Mouse (Mus musculus): ENCODE measurements around the gene Rere. TPM values are rescaled to one million over a fixed set of nuclear protein-coding genes. Genes with fewer than 3 reads are reported as not detected.

Rere gene
- polyA plus RNA-seq (2012; rRNA removed) (4.8 and 5.6 TPM in 2 replicates), polyA plus RNA-seq (2014; fragmentation: Nextera tagmentation; extraction: Ambion mirVana) (5.1 and 8.8 TPM in 2 replicates)

DNA sequence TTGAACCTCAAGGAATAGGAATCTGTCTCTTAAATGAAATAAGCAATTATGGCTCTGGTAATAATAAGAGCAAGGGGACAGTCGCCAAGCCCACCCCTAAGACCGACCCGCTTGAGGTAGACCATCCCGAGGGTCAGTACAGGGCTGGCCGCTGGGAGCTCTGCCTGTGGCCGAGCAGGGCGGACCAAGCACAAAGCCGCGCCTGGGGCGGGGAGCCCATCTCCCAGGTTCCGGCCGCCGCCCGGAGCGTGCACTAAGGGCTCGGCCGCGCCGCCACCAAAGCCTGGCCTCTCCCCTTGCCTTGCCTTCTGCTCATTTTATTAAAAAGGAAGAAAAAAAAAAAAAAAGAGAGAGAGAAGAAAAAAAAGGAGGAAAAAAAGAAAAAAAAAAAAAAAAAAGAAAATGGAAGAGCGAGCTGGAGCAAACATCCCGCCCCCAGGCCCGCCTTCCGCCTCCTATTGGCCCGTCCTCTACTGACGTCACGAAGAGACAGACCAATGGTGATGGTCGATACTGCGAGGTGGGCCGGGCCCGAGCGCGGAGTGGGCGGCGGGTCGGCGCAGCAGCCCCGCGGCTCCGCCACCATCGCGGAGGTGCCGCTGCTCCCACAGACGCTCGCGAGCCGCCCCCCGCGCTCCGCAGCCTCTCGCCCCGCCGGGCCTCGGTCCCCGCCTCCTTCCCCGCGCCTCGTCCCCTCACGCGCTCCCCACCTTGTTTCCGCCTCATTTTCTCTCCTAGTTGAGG lies at the start of gene Rere:
TSS of gene Rere (plus strand) at position 629 of the 744 bp plus-strand sequence.
- peak within 1 kb of the TSS; percentile 96 for H3K9ac ChIP-seq (replicated peaks)
- DNase-seq (ENCODE audit: low read depth in 3 of 3, low spot score in 3 of 3), result peak; percentile 90 to 92 (median 90)

DNA sequence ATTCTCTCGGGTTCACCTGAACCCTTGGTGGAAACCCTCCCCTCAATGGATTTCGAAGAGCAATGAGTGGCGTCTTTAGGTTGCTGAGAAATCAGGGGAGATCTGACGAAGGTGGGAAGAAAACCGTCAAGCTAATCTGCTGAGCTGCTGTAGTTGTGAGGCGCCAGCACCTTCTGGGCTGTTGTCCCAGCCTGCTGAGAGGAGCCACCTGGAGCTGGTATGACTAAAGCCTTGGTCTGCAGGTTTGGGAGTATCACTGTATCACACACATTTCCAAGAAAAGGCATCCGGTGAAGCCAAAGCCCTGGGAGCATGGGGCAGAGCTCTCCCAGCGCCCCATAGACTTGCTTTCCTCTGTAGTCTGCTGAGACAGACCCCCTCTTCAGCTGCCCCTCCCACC lies 49.6 kb upstream of the Rere start:
- ATAC-seq (ENCODE audit: insufficient read depth), result no peak
- no peak for DNase-seq (ENCODE audit: low read depth in 3 of 3, low spot score in 3 of 3)
- TF ChIP-seq EP300 (IDR thresholded peaks at IDR 0.05; ENCODE audit: low read depth) (no peak), CTCF (IDR thresholded peaks at IDR 0.05; ENCODE audit: low read depth) (no peak)
- Histone ChIP-seq H3K27ac (no peak overlapping the region), H3K36me3 (replicated peaks; ENCODE audit: control insufficient read depth, insufficient read depth, low read depth) (no peaks in the 10 kb centered on the region), H3K4me1 (replicated peaks; ENCODE audit: control insufficient read depth in 2 of 2, insufficient read depth in 2 of 2, low read length in 1 of 2) (peaks cover 15 to 31% of the 10 kb centered on the region in 2 experiments), H3K9ac (replicated peaks) (no peak overlapping the region), H3K4me3 (ENCODE audit: insufficient read depth in 1 of 2, low read depth in 2 of 2, low read length in 2 of 2) (no peak overlapping the region), H3K4me2 (ENCODE audit: low read depth) (no peak overlapping the region), H3K27me3 (ENCODE audit: control insufficient read depth, insufficient read depth, low read length) (no peaks in the 10 kb centered on the region), H3K9me3 (ENCODE audit: control insufficient read depth, low read length) (no peaks in the 10 kb centered on the region)
- WGBS (ENCODE audit: insufficient replicate concordance), result 48% methylated on average over 8 of the region's 8 CpGs

More for the DNA sequence above, at the start of gene Rere:
- WGBS (ENCODE audit: insufficient replicate concordance), result under 1% methylated on average over 58 of the region's 60 CpGs
- peaks cover 11 to 18% of the 10 kb centered on the region in 2 experiments for H3K4me1 ChIP-seq (replicated peaks; ENCODE audit: control insufficient read depth in 2 of 2, insufficient read depth in 2 of 2, low read length in 1 of 2)
- no peaks in the 10 kb centered on the region for H3K27me3 ChIP-seq (ENCODE audit: control insufficient read depth, insufficient read depth, low read length)
- peak within 1 kb of the TSS; percentile 92 for H3K27ac ChIP-seq
- no peaks in the 10 kb centered on the region for H3K36me3 ChIP-seq (replicated peaks; ENCODE audit: control insufficient read depth, insufficient read depth, low read depth)
- TF ChIP-seq CTCF (IDR thresholded peaks at IDR 0.05; ENCODE audit: low read depth) (0 out of 2 replicates have a peak, but pooled peaks have one; percentile 10), EP300 (IDR thresholded peaks at IDR 0.05; ENCODE audit: low read depth) (no peak)
- H3K4me2 ChIP-seq (ENCODE audit: low read depth), result peak within 1 kb of the TSS; percentile 91
- no peaks in the 10 kb centered on the region for H3K9me3 ChIP-seq (ENCODE audit: control insufficient read depth, low read length)
- H3K4me3 ChIP-seq (ENCODE audit: insufficient read depth in 1 of 2, low read depth in 2 of 2, low read length in 2 of 2), result peak within 1 kb of the TSS; percentile 69 to 90
- peak; percentile 99 for ATAC-seq (ENCODE audit: insufficient read depth)

GRCm38 (mm10) chr4:150234599-150235327 lies 46.7 kb upstream of the Rere start:
- no peaks in the 10 kb centered on the region; the same call in 1 of the 2 replicates for H3K36me3 ChIP-seq (replicated peaks; ENCODE audit: control insufficient read depth, insufficient read depth, low read depth)
- no peak overlapping the region for H3K4me3 ChIP-seq (ENCODE audit: insufficient read depth in 1 of 2, low read depth in 2 of 2, low read length in 2 of 2)
- H3K9me3 ChIP-seq (ENCODE audit: control insufficient read depth, low read length), result no peaks in the 10 kb centered on the region
- no peaks in the 10 kb centered on the region for H3K27me3 ChIP-seq (ENCODE audit: control insufficient read depth, insufficient read depth, low read length)
- 39% methylated on average over 8 of the region's 8 CpGs for WGBS (ENCODE audit: insufficient replicate concordance)
- no peak overlapping the region for H3K4me2 ChIP-seq (ENCODE audit: low read depth)
- no peak overlapping the region for H3K27ac ChIP-seq
- H3K9ac ChIP-seq (replicated peaks), result no peak overlapping the region
- DNase-seq (ENCODE audit: low read depth in 3 of 3, low spot score in 3 of 3), result no peak
- peaks cover 30 to 45% of the 10 kb centered on the region in 2 experiments for H3K4me1 ChIP-seq (replicated peaks; ENCODE audit: control insufficient read depth in 2 of 2, insufficient read depth in 2 of 2, low read length in 1 of 2)
- TF ChIP-seq CTCF (IDR thresholded peaks at IDR 0.05; ENCODE audit: low read depth), result no peak
- TF ChIP-seq EP300 (IDR thresholded peaks at IDR 0.05; ENCODE audit: low read depth), result no peak
- no peak for ATAC-seq (ENCODE audit: insufficient read depth)

DNA sequence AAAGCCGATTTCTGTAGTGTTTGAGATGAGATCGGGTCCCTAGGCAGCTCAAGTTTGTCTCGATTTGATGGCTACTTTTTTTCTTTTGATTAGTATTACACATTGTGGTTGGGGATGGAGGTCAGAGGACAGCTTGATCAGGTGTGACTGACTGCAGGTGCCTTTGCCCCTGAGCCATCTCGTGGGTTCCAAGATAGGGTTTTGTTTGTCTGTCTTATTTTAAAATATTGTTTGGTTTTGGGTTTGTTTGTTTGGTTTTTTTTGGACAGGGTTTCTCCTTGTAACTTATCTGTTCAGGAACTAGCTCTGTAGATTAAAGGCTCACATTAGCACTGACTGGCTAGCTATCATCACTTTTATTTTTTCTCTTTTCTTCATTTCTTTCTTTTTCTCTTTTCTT lies 45.9 kb upstream of the Rere start:
- Histone ChIP-seq H3K27me3 (ENCODE audit: control insufficient read depth, insufficient read depth, low read length) (no peaks in the 10 kb centered on the region), H3K9ac (replicated peaks) (no peak overlapping the region), H3K27ac (peak overlapping the region; percentile 7; the same call in 1 of the 2 replicates), H3K4me3 (ENCODE audit: insufficient read depth in 1 of 2, low read depth in 2 of 2, low read length in 2 of 2) (no peak overlapping the region), H3K36me3 (replicated peaks; ENCODE audit: control insufficient read depth, insufficient read depth, low read depth) (peaks cover 3% of the 10 kb centered on the region; the same call in 1 of the 2 replicates), H3K4me2 (ENCODE audit: low read depth) (no peak overlapping the region), H3K4me1 (replicated peaks; ENCODE audit: control insufficient read depth in 2 of 2, insufficient read depth in 2 of 2, low read length in 1 of 2) (peaks cover 30 to 43% of the 10 kb centered on the region in 2 experiments), H3K9me3 (ENCODE audit: control insufficient read depth, low read length) (no peaks in the 10 kb centered on the region)
- 55% methylated on average over 4 of the region's 4 CpGs for WGBS (ENCODE audit: insufficient replicate concordance)
- ATAC-seq (ENCODE audit: insufficient read depth) (no peak), DNase-seq (ENCODE audit: low read depth in 3 of 3, low spot score in 3 of 3) (no peak)
- no peak for TF ChIP-seq EP300 (IDR thresholded peaks at IDR 0.05; ENCODE audit: low read depth)
- TF ChIP-seq CTCF (IDR thresholded peaks at IDR 0.05; ENCODE audit: low read depth), result no peak

DNA sequence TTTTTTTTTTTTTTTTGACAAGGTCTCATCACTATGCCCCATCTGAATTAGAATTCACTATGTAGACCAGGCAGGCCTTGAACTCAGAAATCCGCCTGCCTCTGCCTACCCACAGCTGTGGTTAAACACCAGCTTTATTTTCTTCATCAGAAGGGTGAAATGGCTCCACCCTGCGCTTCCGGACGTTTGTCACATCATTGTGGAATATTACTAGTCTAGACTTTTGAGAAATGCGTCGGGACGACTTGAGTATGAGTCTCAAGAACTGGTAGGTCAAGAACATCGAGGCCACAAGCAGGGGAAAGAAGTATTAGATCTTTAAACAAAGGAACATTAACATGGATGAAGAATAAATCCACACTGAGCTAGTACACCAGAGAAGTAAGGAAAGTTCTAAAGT lies 45.4 kb upstream of the Rere start:
- H3K4me3 ChIP-seq (ENCODE audit: insufficient read depth in 1 of 2, low read depth in 2 of 2, low read length in 2 of 2), result peak overlapping the region; percentile 86 to 91
- 67% methylated on average over 8 of the region's 8 CpGs for WGBS (ENCODE audit: insufficient replicate concordance)

More for the DNA sequence above, 45.4 kb upstream of the Rere start:
- ATAC-seq (ENCODE audit: insufficient read depth) (no peak), DNase-seq (ENCODE audit: low read depth in 3 of 3, low spot score in 3 of 3) (no peak)
- Histone ChIP-seq H3K27ac (peak overlapping the region; percentile 63), H3K9me3 (ENCODE audit: control insufficient read depth, low read length) (no peaks in the 10 kb centered on the region), H3K27me3 (ENCODE audit: control insufficient read depth, insufficient read depth, low read length) (no peaks in the 10 kb centered on the region), H3K9ac (replicated peaks) (peak overlapping the region; percentile 88), H3K4me2 (ENCODE audit: low read depth) (peak overlapping the region; percentile 97), H3K4me1 (replicated peaks; ENCODE audit: control insufficient read depth in 2 of 2, insufficient read depth in 2 of 2, low read length in 1 of 2) (peaks cover 30 to 40% of the 10 kb centered on the region in 2 experiments), H3K36me3 (replicated peaks; ENCODE audit: control insufficient read depth, insufficient read depth, low read depth) (peaks cover 5% of the 10 kb centered on the region; the same call in 1 of the 2 replicates)
- TF ChIP-seq CTCF (IDR thresholded peaks at IDR 0.05; ENCODE audit: low read depth), result no peak
- TF ChIP-seq EP300 (IDR thresholded peaks at IDR 0.05; ENCODE audit: low read depth), result no peak

Measured in liver, embryonic 14.5 days (tissue).